Mouse (Mus musculus) splenic B cell, adult 2 months (primary cell): ENCODE results near the gene Rapgef1.

Source experiments
- DNase-seq: peaks from one replicate; pipeline ENCODE4 v3.0.0-alpha.2; 2011; ENCODE audit warnings: low read depth, low spot score
- H3K27me3 ChIP-seq: 2 replicates; pipeline ENCODE4 v1.6.1; 2012; ENCODE audit warnings: mild to moderate bottlenecking, low read length, moderate library complexity, mixed read lengths; ENCODE audit not compliant: control insufficient read depth, poor library complexity, insufficient read depth, severe bottlenecking
- H3K36me3 ChIP-seq: 2 replicates; pipeline ENCODE4 v1.6.1; 2012; ENCODE audit warnings: mild to moderate bottlenecking, low read length, moderate library complexity, mixed read lengths; ENCODE audit not compliant: control insufficient read depth, poor library complexity, insufficient read depth, severe bottlenecking

The Rapgef1 gene

DNA sequence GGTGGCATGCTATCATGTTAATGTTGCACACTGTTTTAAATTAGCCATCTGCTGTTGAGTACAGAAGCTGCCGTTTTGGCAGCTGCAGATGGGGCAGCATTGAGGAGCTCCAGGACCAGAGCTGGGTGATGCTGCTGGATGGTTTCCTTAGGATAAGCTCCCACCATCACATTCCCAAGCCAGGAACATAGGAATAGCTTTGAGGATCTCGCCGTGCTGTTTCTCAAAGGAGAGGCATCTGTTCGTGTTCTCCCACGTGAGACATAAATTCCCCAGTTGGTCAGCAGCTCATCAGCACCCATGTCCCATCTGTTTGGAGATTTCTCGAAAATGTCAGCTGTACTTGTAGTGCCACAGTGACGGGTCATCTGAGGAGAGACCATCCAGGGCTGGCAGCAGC lies 28.3 kb downstream of the Rapgef1 start:
- no peak for DNase-seq
- H3K27me3 ChIP-seq = no peaks in the 10 kb centered on the region
- no peaks in the 10 kb centered on the region; the same call in 1 of the 2 replicates for H3K36me3 ChIP-seq

DNA sequence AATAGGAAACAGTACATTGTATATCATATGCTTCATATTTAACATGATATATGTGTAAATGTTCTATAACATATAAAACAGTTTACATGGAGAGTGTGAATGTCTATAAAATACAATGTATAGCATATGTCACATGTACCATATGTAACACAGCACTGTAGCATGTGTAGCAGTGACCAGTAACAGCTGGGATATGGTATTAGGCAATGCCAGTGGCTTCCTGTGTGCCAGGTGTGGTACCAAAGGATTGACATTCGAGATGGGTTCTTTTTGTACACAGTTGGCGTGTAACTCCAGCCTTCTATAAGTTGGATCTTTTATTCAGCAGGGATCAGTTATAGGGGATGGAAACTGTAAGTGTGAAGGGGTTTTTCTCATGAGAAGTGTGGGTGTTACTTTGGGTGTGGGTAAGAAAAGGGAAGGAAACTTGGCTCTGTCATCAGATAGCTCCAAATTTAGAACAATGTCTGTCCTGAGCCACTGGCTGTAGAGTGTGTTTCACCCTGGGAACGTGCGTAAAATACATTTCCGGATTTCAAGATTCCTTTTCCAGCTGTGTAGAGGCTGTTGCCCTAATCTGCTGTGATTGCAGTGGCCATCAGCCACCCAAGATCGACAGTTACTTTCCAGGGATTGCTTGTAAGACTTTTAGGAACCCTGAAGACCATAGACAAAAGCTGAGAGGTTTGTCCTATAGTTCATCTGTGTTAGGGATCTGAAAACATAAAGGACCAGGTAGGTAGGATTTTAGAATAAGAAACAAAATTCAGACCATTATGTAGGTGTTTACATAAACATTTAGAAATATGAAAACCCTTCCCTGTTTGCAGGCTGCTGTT lies 29.7 kb downstream of the Rapgef1 start:
- no peaks in the 10 kb centered on the region; the same call in 1 of the 2 replicates for H3K36me3 ChIP-seq
- no peaks in the 10 kb centered on the region for H3K27me3 ChIP-seq
- DNase-seq = peak; percentile 77

DNA sequence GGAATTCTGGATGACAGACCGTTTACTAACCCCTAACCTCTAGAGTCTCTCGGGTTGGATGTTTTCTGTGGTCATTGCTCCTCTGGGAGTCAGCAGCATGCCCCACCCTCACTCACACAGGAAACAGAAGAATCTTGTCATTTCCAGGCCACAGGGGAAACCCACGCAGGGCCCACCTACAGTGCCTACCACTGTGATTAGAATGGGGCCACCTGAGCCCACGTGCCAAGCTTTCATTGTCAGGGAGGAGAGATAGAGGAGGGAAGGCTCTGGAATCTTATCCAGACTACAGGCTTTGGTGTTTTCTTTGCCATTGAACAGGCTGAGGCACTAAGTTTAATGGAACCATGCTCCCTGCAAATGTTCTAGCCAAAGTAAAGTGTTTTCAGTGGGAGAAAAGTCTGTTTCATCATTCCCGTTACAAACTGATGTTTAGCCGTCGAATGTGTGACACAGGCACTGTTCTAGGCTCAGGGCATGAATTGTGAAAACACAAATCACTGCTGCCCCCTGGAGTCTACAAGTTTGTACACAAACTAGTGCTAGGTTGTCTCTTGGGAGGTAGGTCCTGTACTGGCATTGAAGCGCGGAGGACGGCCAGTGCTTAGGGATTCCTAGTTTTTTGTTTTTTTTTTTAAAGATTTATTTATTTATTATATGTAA lies 30.4 kb downstream of the Rapgef1 start:
- H3K27me3 ChIP-seq = no peaks in the 10 kb centered on the region
- DNase-seq = peak; percentile 80
- no peaks in the 10 kb centered on the region; the same call in 1 of the 2 replicates for H3K36me3 ChIP-seq

DNA sequence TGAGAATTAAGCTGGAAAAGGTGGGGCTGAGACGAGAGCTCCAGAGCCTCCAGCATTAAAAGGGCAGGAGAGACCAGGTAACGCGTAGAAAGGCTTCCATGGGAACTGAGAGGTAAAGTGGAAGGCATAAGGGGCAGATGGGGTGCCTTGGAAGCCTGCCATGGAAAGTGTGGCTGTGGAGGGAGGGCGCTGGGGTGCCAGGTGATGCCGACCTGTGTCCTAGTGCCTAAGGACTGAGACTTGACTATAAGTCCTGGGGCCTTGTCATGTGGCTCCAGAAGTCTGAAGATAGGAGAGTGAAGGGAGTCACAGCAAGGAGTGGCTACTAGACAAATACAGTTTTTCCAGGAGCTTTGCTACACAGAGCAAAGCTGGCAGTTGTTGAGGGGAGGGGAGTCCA lies 32.4 kb downstream of the Rapgef1 start:
- Histone ChIP-seq H3K27me3 (no peaks in the 10 kb centered on the region), H3K36me3 (no peaks in the 10 kb centered on the region)
- DNase-seq = no peak

DNA sequence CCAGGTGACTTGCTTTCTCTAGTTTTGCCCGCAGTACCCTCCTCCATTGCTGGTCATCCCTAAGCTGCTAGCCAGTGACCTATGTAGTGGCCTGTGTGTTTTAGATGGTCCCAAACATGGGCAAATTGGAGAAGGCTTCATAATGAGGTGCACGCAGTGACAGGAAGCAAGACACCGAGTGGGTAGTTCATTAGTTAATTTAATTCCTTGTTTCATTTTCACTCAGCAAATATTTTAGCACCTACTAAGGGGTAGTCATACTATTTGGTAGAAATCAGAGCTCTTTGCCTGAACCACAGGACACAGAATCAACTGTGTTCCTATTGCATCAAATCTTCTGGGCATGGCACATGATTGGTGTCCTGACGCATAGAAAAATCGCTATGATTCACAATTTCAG lies 35.9 kb downstream of the Rapgef1 start:
- H3K36me3 ChIP-seq = no peaks in the 10 kb centered on the region
- no peaks in the 10 kb centered on the region for H3K27me3 ChIP-seq
- no peak for DNase-seq

DNA sequence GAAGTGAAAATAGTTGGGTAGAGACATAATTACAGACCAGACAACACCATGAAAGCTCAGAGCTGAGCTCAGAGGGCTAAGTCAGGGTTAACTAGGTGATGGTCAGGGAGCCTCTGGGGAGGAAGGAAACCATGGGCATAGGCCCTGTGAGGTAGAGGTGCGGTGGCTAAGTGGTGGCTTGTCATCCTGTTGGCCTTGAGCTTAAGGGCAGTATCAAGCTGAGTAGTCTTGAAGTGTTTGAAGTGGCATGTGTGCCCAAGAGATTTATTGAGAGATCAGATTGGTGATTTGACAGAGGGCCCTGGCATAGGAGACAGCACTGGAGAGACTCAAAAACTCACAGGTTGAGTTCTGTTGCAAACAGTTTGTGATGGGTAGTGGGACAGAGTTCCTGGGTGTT lies 36.6 kb downstream of the Rapgef1 start:
- no peaks in the 10 kb centered on the region for H3K27me3 ChIP-seq
- DNase-seq = no peak
- no peaks in the 10 kb centered on the region for H3K36me3 ChIP-seq

DNA sequence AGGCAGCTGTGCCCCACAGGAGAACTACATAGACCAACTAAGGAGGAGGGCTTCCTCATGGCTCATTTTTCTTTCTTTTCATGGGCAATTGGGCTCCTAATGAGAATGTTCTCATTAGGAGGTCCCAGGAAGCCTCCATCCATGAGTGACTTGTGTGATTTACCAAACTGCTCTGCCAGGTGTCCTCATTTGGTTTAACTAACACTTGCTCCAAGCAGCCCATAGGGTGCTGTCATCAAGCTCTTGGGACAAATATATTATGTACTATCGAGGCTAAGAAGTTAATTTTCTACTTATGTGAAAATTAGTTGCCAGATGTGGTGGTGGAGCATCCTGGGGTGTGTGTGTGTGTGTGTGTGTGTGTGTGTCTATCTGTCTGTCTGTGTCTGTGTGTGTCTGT lies 37.6 kb downstream of the Rapgef1 start:
- Histone ChIP-seq H3K27me3 (no peaks in the 10 kb centered on the region), H3K36me3 (no peaks in the 10 kb centered on the region)
- DNase-seq = no peak

DNA sequence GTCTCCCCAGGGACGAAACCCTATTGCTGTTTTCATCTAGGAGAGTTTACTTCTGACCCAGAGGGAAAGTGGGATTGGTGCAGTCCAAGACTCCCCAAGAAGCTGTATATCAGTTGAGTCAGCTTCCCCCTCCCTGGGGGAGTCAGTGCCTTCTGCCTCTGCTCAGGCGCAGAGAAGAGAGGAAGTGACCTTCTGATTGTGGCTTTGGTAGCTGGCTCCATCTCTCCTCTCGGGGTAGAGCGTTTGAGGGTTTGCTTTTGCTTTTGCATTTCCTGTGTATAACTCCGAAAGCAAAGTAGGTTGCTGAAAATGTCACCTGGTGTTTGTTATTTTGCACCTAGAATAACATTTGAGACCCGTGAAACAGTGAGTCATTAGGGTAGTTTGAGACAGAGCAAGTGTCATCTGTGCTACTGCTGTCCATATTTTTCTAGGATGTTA lies 42.3 kb downstream of the Rapgef1 start:
- peak; percentile 78 for DNase-seq
- Histone ChIP-seq H3K27me3 (no peaks in the 10 kb centered on the region), H3K36me3 (no peaks in the 10 kb centered on the region)

DNA sequence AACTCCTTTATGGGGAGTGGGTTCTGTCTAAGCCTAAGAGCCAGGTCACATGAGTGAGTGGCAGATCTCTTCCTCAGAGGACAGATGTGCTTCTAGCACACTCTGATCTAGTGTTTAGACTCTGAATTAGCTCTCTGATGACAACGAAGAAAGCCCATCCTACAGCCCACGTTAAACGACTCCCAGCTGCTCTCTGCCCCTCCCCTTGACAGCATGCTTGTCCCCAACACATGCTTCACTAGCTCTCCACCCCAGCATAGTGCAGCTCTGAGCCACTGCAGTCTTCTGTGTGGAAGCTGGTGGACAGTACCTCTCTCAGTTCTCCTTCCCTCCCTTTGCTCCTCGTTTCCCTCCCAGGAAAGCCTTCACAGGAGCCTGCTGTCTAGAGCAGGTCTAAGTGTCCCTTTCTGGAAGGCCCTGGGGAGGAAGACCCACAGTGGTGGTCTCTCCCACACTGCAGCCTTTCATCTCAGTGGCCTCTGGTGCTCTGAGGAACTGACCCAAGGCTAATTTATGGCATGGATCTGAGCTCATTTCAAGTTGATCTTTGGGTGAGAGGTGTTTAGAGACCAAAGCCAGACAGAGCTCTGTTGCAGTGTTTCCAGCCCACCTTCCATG lies 43.8 kb downstream of the Rapgef1 start:
- no peaks in the 10 kb centered on the region for H3K27me3 ChIP-seq
- DNase-seq = peak; percentile 35
- H3K36me3 ChIP-seq = no peaks in the 10 kb centered on the region

DNA sequence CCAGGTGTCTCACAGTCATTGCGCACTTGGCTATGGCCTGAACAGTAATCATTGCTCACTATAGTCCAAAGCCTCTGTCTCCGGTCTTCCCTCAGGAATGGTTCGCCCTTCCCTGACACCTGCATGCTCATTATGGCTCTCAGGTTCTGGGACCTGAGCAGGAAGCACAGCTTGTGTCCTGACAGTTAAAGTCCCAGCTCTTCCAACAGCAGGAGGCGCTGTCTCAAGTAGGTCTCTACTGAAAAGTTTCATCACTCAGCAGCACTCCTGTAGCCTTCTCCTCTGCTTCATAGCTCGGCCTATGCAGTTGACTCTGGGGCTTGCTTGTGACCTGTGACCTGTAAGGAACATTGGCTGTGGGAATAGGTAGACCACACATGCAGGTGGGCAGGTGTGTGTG lies 45.9 kb downstream of the Rapgef1 start:
- DNase-seq = peak; percentile 63
- H3K36me3 ChIP-seq = no peaks in the 10 kb centered on the region

DNA sequence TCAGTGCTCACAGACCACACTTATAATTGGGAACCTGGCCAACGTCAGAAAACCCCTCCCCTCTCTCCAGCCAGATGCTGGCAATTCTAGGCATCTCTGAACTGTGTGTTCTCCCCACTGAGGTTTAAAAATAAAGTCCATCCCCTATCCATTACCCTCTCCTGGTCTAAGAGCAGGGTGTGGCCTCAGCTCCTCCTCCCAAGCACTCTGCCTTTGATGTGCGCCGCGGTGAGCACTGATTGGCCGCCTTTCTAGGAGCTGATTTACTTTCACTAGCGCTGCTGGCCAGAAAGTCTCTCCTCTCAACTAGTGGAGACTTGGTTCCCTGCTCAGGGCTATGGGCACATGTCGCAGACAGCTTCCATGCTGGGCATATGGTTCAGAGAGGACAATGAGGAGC lies 47.1 kb downstream of the Rapgef1 start:
- H3K27me3 ChIP-seq = no peaks in the 10 kb centered on the region
- no peak for DNase-seq
- no peaks in the 10 kb centered on the region for H3K36me3 ChIP-seq

More for the DNA sequence above, 45.9 kb downstream of the Rapgef1 start:
- no peaks in the 10 kb centered on the region for H3K27me3 ChIP-seq

DNA sequence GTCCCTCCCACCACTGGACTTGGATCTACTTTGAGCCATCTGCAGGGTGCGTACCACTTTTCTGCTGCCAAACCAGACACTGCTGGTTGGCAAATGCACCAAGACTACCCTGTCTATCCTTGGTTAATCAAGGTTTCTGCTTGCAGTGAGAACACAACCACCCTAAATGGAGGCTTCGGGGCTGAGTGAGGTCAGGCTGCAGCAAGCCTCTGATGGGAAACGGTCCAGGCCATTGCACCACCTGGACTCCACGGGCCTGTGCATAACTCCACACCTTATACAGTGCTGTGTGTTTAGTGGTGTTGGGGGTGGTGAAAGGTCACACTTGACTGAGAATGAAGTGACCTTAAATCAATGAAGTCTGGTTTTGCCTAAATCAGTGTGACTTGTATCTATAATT lies 47.6 kb downstream of the Rapgef1 start:
- no peaks in the 10 kb centered on the region for H3K27me3 ChIP-seq
- no peaks in the 10 kb centered on the region for H3K36me3 ChIP-seq
- no peak for DNase-seq

DNA sequence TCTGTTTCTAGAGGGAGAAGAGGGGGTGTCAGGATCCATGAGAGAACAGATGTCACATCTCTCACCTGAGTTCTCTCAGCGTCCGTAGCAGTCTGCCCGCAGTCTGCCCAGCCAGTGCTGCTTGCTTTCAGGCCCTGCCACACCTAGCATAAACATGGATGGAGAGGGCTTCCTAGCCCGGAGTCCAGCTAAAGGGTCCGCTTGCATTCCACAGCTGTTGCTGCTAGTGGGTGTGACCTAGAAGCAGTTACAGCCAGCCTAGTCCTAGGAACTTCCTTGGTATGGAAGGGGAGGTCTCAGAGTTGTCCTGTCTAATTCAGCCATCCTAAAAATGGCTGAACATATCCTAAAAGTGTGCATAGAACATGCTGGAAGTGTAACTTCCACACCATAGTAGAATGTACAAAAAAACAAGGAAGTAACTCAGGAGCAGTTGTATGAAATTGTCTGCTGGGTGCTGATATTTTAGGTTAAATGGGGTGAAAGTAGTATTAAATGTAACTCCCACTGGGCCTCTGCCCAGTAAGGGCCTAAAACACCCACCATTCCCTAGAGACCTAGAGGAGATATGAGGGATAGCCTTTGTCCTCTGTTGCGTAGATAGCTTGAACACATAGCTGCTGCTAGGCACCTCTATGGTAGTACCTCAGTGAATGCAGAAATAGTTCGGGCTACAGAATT lies 48.6 kb downstream of the Rapgef1 start:
- H3K27me3 ChIP-seq = no peaks in the 10 kb centered on the region
- no peak for DNase-seq
- no peaks in the 10 kb centered on the region for H3K36me3 ChIP-seq

DNA sequence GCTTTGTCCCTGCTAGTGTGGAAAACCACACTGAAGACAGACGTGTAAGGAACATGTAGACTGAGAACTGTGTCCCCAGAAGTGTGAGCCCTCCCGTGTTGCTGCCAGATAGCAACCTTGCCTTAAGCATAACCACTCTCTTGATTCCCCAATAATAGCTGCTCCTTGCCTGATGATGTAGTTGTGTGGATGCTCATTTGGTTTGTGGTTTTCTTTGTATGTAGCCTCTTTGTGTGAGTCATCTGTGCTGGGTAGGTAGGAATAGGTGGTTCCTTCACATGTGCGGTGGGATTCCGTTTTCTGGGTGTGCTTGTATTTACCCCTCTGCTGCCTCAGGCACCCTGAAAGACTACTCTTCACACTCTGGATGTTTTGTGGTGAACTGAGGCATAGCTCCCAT lies 49.4 kb downstream of the Rapgef1 start:
- DNase-seq = no peak
- Histone ChIP-seq H3K36me3 (no peaks in the 10 kb centered on the region), H3K27me3 (no peaks in the 10 kb centered on the region)

DNA sequence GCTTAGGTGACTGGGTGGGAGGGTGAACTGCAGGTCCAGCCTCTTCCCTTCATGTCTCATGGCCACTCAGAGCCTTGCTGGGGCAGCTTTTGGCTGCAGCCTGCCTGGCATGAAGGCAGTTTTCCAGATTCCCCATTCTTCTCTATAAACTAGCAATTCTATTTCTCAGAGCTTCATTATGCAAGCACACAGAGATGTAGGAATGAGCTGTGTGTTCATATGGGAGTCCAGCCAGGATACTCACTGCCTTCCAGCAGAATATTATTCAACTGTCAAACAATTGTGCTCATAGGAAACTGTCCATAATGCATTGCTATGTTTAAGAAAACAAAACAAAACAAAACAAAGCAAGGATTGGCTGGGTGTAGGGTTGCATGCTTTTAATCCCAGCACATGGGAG lies 50.2 kb downstream of the Rapgef1 start:
- Histone ChIP-seq H3K36me3 (no peaks in the 10 kb centered on the region), H3K27me3 (no peaks in the 10 kb centered on the region)
- DNase-seq = no peak
